Mouse (Mus musculus) midbrain, postnatal 0 days (tissue): ENCODE results near the gene Rplp0. TPM values are rescaled to one million over a fixed set of nuclear protein-coding genes. Genes with fewer than 3 reads are reported as not detected.

Source experiments
- ATAC-seq: fragments of 200-750 bp; cut with Nextera tagmentation; 2 replicates; pipeline ENCODE4 v1.8.0; 2017; ENCODE audit warnings: moderate number of reproducible peaks, mild to moderate bottlenecking, moderate TSS enrichment, moderate library complexity; ENCODE audit not compliant: low FRiP score
- DNase-seq: peaks from one replicate; pipeline ENCODE4 v3.0.0-alpha.2; 2015; ENCODE audit warnings: low spot score
- H3K27ac ChIP-seq: fragments of 300-500 bp; sonication (generic); 2 replicates; pipeline ENCODE4 v1.5.1; 2014; ENCODE audit warnings: low read depth, mild to moderate bottlenecking, low read length, mixed read lengths
- H3K27me3 ChIP-seq: fragments of 300-500 bp; sonication (generic); 2 replicates; pipeline ENCODE4 v1.6.1; 2014; ENCODE audit warnings: low read length, control low read depth, mixed read lengths; ENCODE audit not compliant: insufficient read depth
- H3K36me3 ChIP-seq: fragments of 300-500 bp; sonication (generic); 2 replicates; pipeline ENCODE4 v1.6.1; 2014; ENCODE audit warnings: low read length, control low read depth, mixed read lengths; ENCODE audit not compliant: insufficient read depth
- H3K4me1 ChIP-seq: fragments of 300-500 bp; sonication (generic); 2 replicates; pipeline ENCODE4 v1.6.1; 2014; ENCODE audit warnings: mild to moderate bottlenecking, control low read depth, antibody characterized with exemption, low read length, mixed read lengths; ENCODE audit not compliant: insufficient read depth
- H3K4me2 ChIP-seq: fragments of 300-500 bp; sonication (generic); 2 replicates; pipeline ENCODE4 v1.6.1; 2014; ENCODE audit warnings: low read depth, mild to moderate bottlenecking, low read length, mixed read lengths; ENCODE audit not compliant: poor library complexity, severe bottlenecking
- H3K4me3 ChIP-seq: fragments of 300-500 bp; sonication (generic); 2 replicates; pipeline ENCODE4 v1.5.1; 2014; ENCODE audit warnings: low read depth, mild to moderate bottlenecking, low read length, moderate library complexity
- H3K9ac ChIP-seq: fragments of 300-500 bp; sonication (generic); replicated peaks from 2 replicates; pipeline ENCODE4 v1.6.1; 2014; ENCODE audit warnings: mild to moderate bottlenecking, low read length, moderate library complexity, mixed read lengths; ENCODE audit not compliant: poor library complexity, severe bottlenecking
- H3K9me3 ChIP-seq: fragments of 300-500 bp; sonication (generic); 2 replicates; pipeline ENCODE4 v1.6.1; 2016; ENCODE audit warnings: low read length, control low read depth
- CTCF ChIP-seq: IDR thresholded peaks from 2 replicates; pipeline ENCODE4 v1.5.1; 2016; ENCODE audit warnings: antibody characterized with exemption, mild to moderate bottlenecking
- WGBS: fragments of 180-500 bp; shearing (Covaris S2); extraction: QIAGEN DNeasy Blood & Tissue Kit; methylation state at CpG from one replicate; pipeline ENCODE4 v1.1.7; 2014; 5-methylcytosine and 5-hydroxymethylcytosine counted together
- polyA plus RNA-seq: library from polyadenylated mRNA; unstranded; fragments of >200 nt; fragmentation: Nextera tagmentation; extraction: Ambion mirVana; gene quantifications from 2 replicates; pipeline ENCODE4 v1.2.1, GENCODE M21; 2015
- total RNA-seq: library from RNA; depleted of rRNA; stranded (reverse); fragments of >200 nt; gene quantifications from 2 replicates; pipeline ENCODE4 v1.2.3, GENCODE M21; 2014

Gene Rplp0
- total and polyA plus RNA-seq, 2 experiments from 2014 or later = 779 to 1,828 TPM

DNA sequence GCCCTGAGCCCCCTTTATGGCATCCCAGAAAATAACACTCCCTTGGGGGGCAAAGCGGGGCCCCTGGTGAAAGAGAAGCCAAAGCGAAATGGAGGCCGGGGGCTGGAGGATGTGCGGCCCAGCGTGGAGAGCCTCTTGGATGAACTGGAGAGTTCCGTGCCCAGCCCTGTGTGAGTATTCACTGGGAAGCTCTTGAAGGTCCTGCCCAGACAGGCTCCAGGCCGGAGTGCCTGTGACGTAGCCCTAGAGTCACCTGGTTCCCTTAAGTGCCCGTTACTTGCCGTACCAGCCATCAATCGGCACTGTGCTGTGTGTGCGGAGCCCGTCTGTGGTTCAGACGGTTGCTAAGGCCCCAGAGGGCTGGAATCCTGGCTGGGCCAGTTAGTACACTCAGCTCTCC lies 13.6 kb upstream of the Rplp0 start:
- Histone ChIP-seq H3K9ac (no peak overlapping the region), H3K27ac (no peak overlapping the region), H3K4me3 (no peak overlapping the region), H3K4me2 (no peak overlapping the region), H3K4me1 (no peaks in the 10 kb centered on the region), H3K36me3 (peaks cover 15% of the 10 kb centered on the region), H3K27me3 (no peaks in the 10 kb centered on the region), H3K9me3 (no peaks in the 10 kb centered on the region)
- no peak for TF ChIP-seq CTCF
- DNase-seq (no peak), ATAC-seq (no peak)
- WGBS = 90% methylated on average over 14 of the region's 14 CpGs

DNA sequence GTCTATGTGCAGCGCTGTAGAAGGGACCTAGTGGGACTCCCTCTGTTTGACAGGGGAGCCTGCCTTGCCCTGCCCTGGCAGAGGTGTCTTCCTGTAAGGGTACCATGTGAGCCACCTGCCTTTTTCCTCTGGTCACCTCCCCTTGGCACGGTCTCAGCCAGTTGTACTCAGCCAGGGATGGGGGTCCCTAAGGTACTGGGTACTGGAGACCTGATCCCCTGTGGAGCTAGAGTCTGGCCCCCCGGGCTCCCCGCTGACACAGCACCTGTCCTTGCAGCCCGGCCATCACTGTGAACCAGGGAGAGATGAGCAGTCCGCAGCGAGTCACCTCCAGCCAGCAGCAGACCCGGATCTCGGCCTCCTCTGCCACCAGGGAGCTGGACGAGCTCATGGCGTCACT lies 12.7 kb upstream of the Rplp0 start:
- H3K27me3 ChIP-seq = no peaks in the 10 kb centered on the region
- ATAC-seq = no peak
- no peak overlapping the region for H3K9ac ChIP-seq
- 72% methylated on average over 11 of the region's 11 CpGs for WGBS
- H3K4me1 ChIP-seq = no peaks in the 10 kb centered on the region
- no peak overlapping the region for H3K4me2 ChIP-seq
- no peaks in the 10 kb centered on the region for H3K9me3 ChIP-seq
- DNase-seq = no peak
- H3K27ac ChIP-seq = no peak overlapping the region
- no peak for TF ChIP-seq CTCF
- H3K36me3 ChIP-seq = peaks cover 19% of the 10 kb centered on the region
- H3K4me3 ChIP-seq = no peak overlapping the region

DNA sequence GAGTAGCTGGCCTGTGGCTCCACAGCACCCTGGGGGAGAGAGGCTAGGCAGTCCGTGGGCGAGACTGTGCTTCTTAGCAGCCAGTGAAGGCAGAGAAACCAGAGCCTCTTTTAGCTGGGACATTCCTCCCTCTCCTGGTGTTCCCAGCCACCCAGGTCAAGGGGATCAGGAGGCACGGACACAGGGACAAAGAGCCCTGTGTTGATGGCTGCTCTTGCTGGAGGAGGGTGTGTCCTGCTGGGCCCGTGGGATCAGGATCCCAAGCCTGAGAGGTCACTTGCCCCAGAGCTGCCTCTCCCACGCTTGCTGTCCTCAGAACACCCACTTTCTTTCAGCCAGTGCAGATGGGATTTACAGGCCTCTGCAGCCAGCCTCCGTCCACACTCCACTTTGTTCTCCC lies 12.3 kb upstream of the Rplp0 start:
- no peaks in the 10 kb centered on the region for H3K27me3 ChIP-seq
- no peak for DNase-seq
- H3K36me3 ChIP-seq = peaks cover 22% of the 10 kb centered on the region
- no peak overlapping the region for H3K27ac ChIP-seq
- ATAC-seq = no peak
- H3K9ac ChIP-seq = no peak overlapping the region
- no peaks in the 10 kb centered on the region for H3K4me1 ChIP-seq
- no peak overlapping the region for H3K4me3 ChIP-seq
- TF ChIP-seq CTCF = no peak
- H3K4me2 ChIP-seq = no peak overlapping the region
- 45% methylated on average over 4 of the region's 6 CpGs for WGBS
- no peaks in the 10 kb centered on the region for H3K9me3 ChIP-seq

DNA sequence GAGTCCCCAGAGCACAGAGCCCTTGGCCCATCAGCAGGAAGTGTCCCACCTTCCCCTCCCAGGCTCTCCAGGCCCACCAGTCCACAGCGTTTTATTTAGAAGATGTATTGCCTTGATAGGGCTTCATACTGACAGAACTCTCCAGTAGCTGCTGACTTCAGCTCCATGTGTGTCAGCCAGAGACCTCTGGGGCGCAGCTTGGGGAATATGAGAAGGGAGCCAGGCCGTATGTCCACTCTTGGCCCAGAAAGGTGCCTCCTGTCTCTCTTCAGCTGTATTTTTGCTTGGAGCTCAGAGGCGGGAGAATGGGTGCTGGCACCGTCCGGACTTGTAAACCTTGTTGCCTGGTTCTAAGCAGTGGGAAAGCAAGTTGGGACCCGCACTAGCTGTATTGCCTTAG lies 11.8 kb upstream of the Rplp0 start:
- Histone ChIP-seq H3K9me3 (no peaks in the 10 kb centered on the region), H3K36me3 (peaks cover 25% of the 10 kb centered on the region), H3K4me3 (no peak overlapping the region), H3K9ac (no peak overlapping the region), H3K4me2 (no peak overlapping the region), H3K27ac (no peak overlapping the region), H3K4me1 (no peaks in the 10 kb centered on the region), H3K27me3 (no peaks in the 10 kb centered on the region)
- ATAC-seq (no peak), DNase-seq (no peak)
- TF ChIP-seq CTCF = no peak
- 84% methylated on average over 7 of the region's 7 CpGs for WGBS

DNA sequence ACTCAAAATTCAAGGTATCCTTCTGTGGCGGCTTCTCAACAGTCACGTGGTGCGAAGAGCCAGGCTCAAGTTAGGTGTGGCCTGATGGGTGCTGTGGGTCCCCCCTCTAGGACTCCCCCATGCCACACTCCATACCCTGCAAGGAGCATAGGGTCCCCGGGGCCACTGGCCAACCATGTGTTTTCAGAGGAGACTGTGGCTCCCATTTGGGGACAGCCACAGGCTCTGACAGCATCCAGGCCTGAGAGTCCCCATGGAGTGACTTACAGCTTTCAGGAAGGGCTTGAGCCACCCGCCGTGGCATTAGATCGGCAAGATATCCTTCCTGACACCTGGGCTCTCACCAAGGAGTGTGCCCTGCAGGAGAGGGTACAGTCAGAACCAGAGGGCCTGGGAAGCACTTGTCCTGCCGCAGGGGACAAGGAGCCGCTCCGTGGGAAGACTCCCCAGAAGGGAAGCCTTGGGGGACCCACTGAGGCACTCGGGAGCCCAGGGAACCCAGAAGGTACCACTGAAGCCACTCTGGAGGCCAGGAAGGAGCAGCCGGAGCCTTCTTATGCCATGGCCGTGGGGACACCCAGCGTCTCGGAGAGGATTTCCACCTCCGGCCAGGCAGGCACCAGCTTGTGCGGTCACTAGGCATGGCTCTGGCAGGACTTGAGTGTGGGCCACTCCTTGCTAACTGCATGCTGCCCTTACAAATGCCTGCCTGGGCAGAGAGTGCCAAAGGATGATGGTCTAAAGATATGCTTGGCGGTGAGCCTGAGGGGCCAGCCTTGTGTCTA lies 10.6 kb upstream of the Rplp0 start:
- WGBS = 92% methylated on average over 18 of the region's 18 CpGs
- H3K36me3 ChIP-seq = peaks cover 36% of the 10 kb centered on the region

DNA sequence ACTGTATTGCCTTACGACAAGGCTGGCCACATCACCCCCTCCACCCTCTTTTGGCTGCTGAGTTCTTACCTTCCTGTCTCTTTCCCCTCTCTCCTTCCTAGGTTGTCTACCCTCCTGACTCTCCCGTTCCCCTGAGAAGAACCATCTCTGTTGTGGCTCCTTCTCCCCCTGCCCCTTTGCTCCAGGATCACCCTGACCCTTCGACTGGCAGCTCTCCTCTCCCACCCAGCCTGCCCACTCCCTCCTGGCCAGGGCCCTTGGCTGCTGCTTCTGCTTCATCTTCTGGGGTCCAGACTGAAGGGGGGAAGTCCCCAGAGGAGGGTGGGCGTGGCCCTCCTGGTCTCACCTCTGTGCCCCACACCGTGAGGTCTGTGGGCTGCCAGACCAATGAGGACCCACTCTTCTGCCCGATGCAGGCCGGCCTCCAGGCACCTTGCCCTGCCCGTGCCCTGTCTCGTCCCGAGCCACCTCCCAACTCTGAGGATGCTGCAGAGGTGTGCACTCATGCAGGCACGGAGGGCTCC lies 8.7 kb upstream of the Rplp0 start:
- Histone ChIP-seq H3K9ac (no peak overlapping the region), H3K4me1 (no peaks in the 10 kb centered on the region), H3K36me3 (peaks cover 39% of the 10 kb centered on the region), H3K9me3 (no peaks in the 10 kb centered on the region), H3K4me2 (no peak overlapping the region), H3K4me3 (no peak overlapping the region), H3K27me3 (no peaks in the 10 kb centered on the region), H3K27ac (no peak overlapping the region)
- DNase-seq = no peak
- TF ChIP-seq CTCF = no peak
- no peak for ATAC-seq
- 87% methylated on average over 11 of the region's 11 CpGs for WGBS

More for the DNA sequence above, 10.6 kb upstream of the Rplp0 start:
- Histone ChIP-seq H3K4me2 (no peak overlapping the region), H3K27me3 (no peaks in the 10 kb centered on the region), H3K9me3 (no peaks in the 10 kb centered on the region), H3K9ac (no peak overlapping the region), H3K4me3 (no peak overlapping the region), H3K27ac (no peak overlapping the region), H3K4me1 (no peaks in the 10 kb centered on the region)
- ATAC-seq = no peak
- no peak for DNase-seq
- TF ChIP-seq CTCF = no peak
